Mouse (Mus musculus): Measurements from ENCODE around the gene Ankrd40.

GRCm38 (mm10) chr11:94362101-94362500 is 34.3 kb downstream of the Ankrd40 start:
- TF ChIP-seq GATA1 (IDR thresholded peaks at IDR 0.05; ENCODE audit: borderline replicate concordance, low read length) (no peak), FLI1 (IDR thresholded peaks at IDR 0.05; ENCODE audit: low read length) (no peak)

Data from megakaryocyte, embryonic 14.5 days (primary cell).